Mouse (Mus musculus) urinary bladder, postnatal 25 days (tissue): ENCODE results near the gene Olfr129.

ENCODE experiments used
- DNase-seq: peaks from one replicate; pipeline ENCODE4 v3.0.0; 2022; ENCODE audit warnings: low spot score

Olfr129 gene

DNA sequence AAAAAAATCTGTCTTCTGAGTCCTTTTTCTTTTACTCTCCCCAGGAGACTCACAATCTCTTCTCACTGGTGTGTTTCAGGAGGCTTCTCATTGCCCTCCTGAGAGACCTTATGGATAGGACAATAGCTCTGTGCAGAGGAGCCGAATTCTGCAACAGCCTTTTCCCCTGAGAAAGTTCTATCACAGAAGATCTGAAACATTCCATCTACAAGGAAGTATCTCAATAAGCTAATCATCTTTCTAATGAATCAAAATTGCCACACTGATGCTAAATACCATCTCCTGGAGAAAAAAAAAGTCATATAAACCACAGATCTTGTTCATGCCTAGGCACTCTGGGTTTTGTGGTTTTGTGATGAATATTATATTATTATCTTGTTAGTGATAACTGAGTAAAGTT, at the start of gene Olfr129:
Gene Olfr129, minus strand, starts transcription at position 101 of the 400 bp plus-strand sequence.
- no peak for DNase-seq

DNA sequence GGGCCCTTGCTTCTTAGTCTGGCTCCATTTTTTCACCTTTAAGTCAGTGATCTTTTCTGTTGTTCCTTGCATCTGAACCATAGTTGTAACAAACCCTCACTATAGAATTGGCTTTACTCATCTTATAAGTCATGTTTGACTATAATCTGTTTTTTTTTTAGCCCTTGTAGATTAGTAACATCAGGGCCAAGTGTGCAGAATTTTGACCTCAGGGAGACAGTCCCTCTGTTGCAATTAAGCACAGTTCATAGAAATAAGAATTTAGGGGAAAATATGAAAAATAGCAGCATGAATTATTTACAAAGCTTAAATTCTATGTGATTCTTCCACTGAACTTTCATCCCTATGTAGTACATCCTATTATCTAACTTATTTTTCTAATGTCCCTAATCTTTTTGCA, 28.7 kb upstream of the Olfr129 start, which contains the start of gene Olfr131:
Gene Olfr131, minus strand, starts transcription at position 101 of the 400 bp plus-strand sequence.
- DNase-seq = no peak

DNA sequence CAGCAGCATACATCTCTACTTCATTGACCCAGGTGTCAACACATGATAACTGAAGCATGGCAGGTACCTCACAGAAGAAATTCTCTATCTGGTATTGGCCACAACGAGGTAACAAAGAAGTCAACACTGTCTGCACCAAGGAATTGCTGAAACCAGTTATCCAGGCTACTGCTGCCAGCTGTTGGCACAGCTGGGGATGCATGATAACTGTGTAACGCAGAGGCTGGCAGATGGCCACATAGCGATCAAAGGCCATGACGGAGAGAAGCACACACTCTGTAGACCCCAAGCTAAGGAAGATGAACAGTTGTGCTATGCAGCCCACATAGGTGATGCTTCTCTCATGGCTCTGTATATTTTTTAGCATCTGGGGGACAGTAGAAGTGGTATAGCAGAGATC, 22.5 kb upstream of the Olfr129 start:
- no peak for DNase-seq

DNA sequence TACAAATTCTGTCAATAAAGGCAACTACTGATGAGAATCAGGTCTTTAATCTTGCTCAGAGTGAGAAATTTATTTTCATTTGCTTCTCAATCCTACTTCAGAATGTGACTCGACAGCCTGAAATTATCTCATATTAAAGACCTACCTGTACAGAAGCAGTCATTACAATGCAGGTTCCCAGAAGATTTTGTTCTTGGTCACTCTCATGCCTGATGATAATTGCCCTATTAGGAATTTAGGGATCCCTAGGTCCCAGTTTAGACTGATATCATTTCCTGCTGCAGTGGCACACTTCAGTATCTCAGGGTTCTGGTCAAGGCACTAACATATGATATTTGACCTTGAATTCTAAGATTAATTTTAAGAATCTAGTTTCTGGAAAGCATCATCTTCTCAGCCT, 3.7 kb upstream of the Olfr129 start, which contains the start of gene Olfr130:
Gene Olfr130, plus strand, starts transcription at position 301 of the 400 bp plus-strand sequence.
- no peak for DNase-seq

DNA sequence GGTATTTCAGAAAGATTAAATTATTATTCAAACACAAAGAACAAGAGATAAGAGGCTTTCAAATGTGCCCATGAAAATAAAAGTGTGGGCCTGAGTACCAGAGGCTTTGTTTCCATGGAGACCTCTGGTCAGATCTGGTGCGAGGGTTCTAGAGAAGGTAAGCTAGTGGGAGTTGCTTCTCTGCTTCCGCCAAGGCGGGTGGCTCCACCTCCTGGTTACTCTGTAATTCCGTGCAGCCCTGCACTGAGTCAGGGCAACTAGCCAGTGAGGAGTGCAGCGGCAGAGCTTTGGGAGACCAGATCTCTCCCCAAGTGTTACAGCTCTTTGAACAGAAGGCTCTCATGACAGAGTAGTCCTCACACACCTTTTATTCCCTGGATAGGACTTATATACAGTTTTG, 33.6 kb downstream of the Olfr129 start:
- DNase-seq = no peak

DNA sequence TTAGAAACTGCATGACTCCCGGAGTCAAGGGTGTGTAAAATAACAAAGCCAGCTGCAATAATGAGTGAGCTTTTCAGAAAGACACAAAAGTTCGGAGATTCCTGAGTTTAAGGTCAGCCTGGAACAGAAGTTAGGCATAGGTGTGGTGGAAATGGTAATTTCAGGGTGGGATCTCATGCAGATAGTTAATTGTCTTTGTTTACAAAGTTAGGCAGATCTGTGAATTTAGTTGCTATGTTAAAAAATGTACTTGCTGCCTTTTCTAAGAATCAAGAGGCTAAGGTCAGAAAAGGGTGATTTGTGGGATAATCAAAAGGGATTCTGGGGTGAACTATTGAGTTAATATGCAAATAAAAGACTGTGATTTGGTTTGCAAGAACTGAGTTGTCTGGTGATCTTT, 43.5 kb downstream of the Olfr129 start:
- no peak for DNase-seq

DNA sequence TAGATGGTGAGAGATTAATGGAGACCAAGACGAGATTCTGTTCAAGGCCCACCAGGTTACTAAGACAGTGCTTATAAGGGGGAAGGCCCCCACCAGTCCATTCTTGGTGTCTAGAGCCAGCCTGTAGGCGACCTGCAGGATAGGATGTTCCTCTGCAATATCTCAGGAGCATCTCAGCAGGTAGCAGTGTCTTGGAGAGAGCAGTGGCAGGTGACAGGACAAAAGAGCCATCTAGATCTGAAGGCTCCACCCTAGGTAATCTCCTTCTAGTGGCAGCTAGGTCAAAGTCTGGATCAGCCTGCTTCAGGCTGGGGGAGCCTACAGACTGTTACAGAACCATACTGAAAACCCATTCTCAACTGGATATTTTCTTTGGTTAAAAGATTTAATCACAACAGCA, 54.9 kb downstream of the Olfr129 start:
- no peak for DNase-seq
